Mouse (Mus musculus): ENCODE results near the gene Snrnp25.

Snrnp25 gene

DNA sequence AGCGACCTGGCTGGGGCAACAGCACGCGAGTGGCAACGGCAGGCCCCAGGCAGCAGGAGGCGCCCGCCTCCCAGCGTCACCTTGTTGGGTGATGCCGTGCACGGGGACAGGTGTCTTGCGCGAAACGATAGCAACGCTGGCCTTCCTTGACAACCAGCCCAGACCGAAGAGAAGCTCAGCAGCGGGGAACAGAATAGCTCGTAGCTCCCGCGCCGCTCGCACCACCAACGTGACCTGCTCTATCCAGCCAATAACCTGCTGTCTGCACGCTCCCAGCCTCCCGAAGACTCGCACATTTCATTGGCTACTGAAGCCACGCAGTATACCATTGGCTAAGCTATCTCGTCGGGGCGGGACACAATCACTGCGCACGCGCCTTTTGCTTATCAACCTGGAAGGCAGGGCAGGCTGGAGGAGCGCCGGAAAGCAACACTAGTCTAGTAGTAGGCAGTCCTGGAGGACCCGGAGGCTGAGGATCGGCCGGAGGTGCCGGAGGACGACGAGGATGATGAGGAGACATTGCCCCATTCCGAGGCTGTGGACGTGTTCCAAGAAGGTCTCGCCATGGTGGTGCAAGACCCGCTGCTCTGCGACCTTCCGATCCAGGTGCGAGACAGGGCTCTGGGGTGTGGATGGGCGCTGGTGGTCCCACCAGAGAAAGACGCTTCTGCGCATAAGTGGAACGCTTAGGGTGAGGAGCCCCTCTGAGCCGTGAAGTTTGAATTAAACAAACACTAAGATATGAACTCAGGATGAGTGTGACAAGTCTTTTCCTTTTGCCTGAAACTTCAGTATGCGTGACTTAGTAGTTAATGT lies at the start of gene Snrnp25:
Snrnp25 (plus strand) TSS at position 358 of the 816 bp plus-strand sequence.
- peak; percentile 99 for DNase-seq (ENCODE audit: low read depth, low spot score)

DNA sequence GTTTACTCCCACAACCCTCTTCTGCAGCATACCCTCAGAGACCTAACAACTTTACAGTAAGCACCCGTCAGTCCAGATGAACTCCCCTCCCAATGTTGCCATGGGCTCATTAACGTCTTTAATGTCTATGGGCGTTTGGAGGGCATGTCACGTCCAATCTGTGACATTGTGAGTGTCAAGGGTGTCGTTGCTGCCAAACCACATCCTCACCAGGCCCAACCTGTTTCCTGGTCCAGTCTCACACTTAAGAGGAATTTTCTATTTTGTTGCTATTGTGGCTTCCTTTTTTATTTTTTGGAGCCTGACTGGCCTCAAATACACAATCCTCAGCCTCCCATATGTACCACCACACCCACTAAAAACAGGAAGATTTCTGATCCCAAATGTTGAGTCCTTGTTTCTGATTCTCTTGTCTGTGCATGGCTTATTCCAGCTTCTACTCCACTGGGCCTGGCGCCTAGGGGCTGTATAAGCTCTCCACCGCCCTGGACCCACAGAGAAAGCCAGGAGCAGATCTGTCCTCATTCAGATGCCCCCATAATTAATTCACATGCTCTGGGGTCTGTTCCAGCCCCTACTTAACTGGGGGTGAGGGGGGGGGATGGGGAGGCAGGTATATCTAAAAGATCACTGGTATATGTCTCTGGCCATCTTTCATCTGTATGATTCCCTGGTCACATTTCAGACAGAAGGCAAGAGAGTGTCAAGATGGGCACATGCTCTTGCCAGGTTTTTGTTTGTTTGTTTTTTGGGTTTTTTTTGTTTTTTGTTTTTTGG lies 48.2 kb upstream of the Snrnp25 start:
- no peak for DNase-seq (ENCODE audit: low read depth, low spot score)

DNA sequence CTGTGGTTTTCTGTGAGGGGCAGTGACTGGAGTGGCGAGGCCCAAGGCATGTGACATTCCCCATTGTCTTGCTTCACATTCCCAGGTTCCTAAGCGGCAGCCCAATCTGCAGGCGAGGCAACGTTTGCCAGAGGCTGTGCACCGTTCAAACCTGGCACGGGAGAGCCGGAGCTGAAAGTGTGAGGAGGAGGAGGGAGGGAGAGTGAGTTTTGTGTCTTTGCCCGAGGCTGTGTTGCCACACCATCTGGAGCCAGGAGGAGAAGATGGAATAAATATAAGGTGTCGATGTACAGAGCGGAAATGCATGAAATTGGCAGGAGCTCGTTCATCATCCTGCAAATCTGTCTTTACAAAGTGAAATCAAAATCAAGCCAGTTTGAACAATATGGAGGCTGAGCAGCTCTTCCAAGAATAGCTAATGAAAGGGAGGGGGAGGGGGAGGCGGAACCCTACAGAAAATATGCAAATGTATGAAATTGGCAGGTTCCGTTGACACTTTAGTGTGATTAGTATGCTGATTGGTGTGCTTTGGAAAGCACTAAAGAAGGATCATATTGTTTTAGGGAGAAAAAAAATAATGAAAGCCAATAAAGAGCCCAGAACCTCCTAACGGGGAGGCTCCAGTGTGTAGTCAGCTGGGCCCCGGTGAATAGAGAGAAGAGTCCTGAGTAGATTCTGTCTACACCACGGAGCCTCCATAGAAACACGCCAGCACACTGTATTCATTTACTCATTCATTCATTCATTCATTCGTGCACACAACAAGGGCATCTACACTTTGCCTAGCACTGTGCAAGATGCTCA lies 47.2 kb upstream of the Snrnp25 start:
- no peak for DNase-seq (ENCODE audit: low read depth, low spot score)

DNA sequence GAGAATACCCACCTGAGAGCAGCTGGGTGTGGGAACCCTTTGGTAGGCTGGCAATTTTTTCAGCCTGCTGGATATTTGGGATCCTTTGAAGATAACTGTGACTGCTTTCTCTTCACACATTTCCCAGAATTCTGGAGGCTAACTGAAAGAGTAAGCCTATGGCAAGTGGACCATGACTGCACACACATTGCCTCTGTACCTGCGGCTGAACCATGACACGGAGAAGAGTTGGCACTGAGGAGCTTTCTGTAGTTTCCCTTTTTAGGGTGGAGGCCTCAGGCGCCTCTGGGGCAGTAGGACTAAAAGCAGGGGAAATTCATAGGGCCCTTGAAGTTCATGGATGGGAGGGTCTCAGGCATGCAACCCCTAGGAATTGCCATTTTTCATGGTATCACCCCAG lies 46.0 kb upstream of the Snrnp25 start:
- no peak for DNase-seq (ENCODE audit: low read depth, low spot score)

DNA sequence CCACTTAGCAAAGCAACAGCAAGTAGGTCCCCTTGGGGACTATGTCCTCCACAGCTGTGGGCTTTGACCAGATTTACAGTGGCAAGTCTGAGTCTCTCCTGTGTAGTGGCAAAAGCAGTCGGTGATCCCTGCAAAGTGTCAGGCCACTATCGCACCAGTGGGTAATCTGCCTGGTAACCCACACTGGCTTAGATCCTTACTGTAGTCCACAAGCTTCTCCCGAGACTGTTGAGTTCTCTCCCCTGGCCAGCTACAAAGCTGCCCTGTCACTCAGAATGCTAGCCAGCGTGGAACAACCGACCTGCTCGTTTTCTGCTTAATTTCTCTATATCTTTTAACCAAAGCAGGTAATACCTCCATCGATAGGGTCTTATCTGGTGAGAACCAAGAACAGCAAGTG lies 44.9 kb upstream of the Snrnp25 start:
- no peak for DNase-seq (ENCODE audit: low read depth, low spot score)

DNA sequence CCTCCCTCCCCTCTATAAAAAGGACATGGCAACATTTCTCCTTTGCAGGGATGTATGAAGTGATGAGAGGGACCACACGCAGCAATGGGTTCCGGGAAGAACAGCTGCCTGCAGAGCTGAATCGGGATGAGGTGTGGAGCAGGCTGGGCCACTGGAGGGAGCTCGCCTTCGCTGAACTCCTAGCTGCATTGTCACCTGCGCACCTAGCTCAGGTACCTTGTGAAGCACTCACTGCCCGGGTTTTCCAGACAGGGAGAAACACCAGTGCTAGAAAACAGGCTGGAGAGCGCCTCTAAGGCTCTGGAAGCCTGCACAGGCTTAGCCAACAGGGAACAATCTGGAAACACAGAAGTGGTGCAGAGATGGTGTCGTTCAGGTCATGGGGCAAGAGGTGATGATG lies 43.7 kb upstream of the Snrnp25 start:
- peak; percentile 39 for DNase-seq (ENCODE audit: low read depth, low spot score)

DNA sequence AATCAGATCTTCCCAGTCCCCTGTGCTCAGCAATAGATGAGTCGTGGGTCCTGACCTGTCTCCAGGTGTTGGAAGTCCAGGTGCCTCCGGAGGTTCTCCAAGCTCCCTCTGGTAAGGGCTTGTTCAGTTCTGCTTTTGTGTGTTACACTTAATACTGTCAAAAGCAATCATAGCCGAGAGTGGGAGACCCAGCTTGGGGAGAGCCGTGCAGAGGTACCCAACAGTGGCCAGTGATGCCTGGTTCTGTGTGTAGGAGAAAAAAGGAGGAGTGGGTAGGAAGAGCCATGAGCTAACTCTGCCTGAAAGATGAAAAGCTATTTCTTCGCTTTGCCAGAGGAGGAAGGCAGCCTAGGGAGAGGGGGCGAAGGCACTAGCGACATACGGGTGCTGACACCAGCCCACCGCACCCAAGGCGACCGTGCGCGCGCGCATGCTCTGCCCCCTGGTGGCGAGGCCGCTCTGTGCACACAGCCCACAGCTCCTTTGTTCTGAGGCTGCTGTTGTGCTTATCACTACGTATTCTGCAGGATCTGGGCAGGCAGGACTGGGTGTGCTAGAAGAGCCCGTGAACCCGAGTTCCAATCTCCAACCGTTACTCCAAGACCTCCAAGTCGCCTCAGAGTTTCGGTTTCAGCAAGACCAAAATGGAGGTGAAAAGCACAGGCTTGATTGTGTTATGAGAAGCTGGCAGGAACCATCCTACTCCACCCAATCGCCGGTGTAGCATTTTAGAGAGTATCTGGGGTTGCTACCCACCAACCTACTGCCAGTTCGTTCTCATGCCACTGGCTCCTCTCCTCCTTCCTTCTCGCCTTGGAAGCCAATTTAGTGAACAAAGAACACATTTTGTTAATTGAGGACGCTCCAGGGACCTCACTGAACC lies 43.1 kb upstream of the Snrnp25 start:
- DNase-seq (ENCODE audit: low read depth, low spot score) = peak; percentile 76

DNA sequence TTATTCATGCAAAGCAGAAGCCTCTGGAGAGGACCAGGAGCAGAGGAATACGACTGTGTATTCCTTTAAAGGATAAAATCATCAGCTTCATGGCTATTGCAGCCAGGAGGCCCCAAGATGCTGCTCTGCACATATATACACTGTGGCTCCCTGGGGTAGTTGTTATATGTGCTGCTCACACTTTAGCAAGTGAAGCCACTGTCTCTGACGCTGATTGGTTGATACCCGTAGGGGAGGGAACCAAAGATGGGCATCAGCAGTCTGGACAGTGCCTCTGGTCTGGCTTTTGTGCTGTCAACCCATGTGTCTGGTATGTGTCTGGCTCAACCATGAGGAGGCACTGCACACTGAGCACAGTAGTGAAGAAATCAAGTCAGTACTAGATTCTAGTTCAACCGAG lies 38.5 kb upstream of the Snrnp25 start:
- no peak for DNase-seq (ENCODE audit: low read depth, low spot score)

DNA sequence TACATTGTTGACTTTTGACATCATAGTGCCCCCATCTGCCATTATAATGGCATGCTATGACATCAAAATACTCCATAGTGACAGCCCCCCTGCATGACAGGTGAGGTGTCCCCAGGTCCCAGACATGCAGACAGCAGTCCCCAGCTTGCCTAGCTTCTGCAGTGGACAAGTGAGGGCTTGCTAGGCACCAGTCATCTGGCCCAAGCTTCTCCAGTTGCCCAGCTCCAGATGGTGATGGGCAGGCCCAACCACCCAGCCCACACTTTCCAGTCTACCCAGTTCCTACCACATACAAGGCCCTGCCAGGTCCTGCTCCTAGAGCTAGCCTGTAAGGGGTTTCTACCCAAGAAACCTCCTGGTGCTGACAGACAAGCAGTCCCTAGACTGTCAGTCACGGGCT lies 26.7 kb upstream of the Snrnp25 start:
- DNase-seq (ENCODE audit: low read depth, low spot score) = no peak

DNA sequence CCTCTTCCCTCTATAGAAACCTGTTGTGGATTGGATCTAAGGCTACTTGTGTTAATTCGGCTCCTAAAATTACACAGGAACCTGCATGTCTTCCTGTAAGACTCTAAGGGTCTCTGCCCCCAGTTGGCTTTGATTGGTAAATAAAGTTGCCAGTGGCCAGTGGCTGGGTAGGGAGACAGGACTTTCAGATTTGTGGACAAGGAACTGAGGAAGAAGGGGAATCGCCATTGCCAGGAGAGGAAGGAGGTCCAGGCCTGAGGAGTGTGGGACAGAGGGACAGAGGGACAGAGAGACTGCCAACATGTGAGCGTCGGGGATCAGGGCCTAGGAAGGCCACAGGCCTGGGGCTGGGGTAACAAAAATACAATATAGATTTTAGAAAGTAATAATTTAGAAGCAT lies 24.0 kb upstream of the Snrnp25 start:
- DNase-seq (ENCODE audit: low read depth, low spot score) = no peak

DNA sequence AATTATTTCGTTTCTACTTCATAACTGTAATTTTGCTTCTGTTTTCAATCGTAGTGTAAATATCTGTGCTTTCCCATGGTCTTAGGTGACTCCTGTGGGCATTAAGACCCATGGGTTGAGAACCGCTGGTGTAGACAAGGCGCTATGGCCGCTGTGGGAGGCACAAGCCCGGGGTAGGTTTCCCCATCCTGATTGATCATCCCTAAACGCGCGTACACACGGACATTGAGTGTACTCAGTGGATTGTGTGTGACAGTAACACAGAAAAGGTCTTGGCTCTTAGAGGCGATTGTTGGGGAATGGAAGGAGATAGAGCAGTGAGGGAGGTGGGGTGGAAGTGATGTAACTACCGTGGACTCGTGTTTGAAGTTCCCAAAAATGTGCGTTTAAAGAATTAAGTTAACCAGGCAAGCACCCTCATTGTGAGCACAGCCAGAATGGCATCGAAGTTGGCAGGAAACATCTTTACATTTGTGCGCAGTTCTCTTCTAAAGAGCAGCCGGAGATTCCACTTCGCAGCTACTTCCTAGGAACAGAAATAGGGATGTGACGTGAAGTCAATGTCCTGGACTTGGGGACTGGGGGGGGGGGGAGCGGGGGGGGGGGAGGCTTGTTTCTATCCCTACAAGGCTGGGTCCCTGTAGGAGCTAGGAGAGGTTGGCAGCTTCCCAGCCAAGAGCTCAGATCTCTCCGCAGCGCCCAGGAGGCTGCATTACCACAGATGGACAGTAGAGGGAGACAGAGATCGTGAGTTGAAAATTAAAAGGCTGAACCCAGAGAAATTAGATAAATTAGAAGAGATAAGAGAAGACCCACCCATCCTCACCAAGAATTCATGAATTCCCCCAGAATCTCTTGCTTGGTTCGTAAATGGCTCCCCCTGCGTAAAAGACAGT lies 23.0 kb upstream of the Snrnp25 start:
- peak; percentile 70 for DNase-seq (ENCODE audit: low read depth, low spot score)

DNA sequence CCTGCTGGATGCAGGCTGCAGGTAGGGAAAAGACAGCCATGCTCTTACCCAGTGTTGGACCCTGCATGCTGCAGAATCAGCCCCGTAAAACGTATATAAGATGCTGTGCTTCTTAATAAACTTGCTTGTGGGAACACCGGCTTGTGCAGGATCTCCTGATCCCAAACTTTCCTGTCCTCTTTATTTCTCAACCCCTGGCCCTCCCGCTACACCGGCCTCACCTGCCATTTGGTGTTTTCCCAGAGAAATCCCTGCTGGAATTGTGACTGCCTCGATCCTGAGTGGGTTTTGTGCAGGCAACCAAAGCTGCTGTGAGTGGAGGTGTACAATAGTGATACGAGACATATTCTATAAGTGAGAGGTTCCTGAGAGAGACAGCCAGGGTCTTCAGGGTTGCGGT lies 20.7 kb upstream of the Snrnp25 start:
- DNase-seq (ENCODE audit: low read depth, low spot score) = no peak

DNA sequence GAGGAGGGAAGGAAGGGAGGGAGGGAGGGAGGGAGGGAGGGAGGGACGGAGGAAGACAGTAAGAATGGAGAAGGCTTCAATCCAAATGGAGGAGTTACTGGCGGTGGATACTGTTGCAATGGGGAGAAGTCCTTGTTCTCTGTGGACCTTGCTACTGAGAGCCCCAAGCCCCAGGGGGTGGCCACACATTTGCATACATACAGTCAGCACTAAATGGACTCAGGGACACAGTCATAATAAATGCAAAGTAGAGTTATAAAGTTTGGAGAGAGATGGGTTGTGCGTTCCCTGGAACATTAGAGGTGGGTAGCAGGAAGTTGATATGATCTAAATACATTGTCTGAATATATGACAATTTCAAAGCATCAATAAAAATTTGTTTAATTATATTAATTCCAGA lies 19.2 kb upstream of the Snrnp25 start:
- DNase-seq (ENCODE audit: low read depth, low spot score) = no peak

DNA sequence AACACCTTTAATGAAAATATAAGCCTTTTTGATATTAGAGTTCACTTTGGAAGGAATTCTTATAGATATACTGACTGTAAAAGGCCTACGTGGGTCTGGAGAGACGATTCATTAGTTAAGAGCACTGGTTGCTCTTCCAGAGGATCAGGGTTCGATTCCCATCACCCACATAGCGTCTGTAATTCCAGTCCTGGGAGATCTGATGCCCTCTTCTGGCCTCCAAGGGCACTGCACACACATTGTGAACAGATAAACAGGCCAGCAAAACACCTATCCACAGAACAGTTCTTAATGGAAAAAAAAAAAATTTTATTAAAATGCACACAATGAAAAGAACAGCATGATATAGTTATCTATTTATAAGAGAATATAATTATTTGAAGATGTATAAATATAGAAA lies 18.0 kb upstream of the Snrnp25 start:
- DNase-seq (ENCODE audit: low read depth, low spot score) = peak; percentile 60

DNA sequence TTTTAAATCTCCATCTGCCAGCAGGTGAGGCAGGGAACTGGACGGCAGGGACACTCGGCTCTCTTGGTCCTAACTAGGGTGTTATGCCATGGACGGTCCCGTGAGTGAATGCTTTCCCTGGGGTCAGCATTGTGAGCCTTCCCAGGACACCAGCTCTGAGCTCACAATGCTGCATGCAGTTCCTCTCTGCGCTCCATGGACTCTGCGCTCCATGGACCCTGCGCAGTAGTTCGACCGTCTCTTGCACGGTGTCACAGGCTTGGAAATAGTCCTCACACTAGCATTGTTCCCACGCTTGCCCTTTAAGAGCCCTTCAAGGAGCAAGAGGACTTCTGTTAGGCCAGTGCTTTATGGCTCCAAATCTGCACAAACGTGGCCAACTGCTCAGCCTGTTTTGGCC lies 16.3 kb upstream of the Snrnp25 start:
- DNase-seq (ENCODE audit: low read depth, low spot score) = no peak

DNA sequence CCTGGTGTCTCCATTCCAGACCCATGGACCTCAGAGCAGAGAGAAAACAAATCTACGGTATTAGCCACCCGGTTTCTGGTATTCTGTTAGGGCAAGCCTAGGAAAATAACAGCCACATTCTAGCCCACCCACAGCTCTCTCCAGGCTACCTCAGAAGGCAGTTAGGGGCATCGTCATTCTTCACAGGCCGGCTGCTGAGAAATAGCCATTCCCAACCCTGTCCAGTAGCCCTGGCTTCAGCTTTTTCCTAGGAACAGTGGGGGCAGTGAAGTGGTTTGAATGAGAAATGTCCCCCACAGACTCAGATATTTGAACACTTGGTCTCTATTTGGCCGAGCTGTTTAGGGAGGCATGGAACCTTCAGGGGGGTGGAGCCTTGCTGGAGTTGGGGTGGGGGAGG lies 15.8 kb upstream of the Snrnp25 start:
- no peak for DNase-seq (ENCODE audit: low read depth, low spot score)

DNA sequence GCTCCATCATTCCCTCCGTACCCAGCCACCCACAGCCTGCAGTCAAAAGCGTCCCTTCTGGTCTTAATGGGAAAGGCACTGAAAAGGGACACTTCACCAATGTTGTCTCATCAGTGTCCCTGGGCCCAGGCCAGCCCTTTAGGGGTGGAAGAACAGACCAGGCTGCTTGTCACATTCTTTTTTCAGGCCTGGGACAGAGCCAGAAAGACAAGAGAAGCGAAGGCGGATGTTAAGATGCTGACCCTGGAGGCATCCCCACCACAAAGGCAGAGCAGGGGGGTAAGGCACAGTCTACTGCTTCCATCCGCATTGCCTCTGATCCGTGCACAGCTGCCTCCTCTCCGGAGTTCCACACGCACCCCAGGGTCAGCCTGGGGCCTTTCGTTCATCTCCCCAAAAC lies 15.1 kb upstream of the Snrnp25 start:
- DNase-seq (ENCODE audit: low read depth, low spot score) = no peak

DNA sequence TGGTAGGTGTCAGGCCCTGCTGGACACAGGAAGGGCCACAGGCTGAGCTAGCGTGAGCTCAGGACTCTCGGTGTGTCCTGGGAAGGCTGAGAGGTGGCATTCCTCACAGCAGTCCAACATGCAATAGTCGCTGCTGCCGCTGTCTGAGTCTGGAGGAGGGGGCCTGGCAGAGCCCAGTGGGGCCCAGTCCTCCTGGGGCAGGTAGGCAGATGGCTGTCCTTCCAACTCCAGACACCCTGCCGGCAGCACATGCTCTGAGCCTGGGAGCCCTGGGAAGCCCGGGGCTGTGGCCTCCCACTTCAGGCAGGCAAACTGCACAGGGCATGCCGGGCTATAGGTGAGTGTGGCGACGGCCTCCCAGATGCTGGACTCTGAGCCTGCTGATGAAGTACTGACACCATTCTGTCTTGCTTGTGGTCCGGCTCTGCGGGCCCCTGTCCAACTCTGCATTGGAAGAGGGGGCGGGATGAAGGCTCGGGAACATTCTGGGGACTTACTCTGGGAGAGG lies 14.6 kb upstream of the Snrnp25 start:
- DNase-seq (ENCODE audit: low read depth, low spot score) = no peak

DNA sequence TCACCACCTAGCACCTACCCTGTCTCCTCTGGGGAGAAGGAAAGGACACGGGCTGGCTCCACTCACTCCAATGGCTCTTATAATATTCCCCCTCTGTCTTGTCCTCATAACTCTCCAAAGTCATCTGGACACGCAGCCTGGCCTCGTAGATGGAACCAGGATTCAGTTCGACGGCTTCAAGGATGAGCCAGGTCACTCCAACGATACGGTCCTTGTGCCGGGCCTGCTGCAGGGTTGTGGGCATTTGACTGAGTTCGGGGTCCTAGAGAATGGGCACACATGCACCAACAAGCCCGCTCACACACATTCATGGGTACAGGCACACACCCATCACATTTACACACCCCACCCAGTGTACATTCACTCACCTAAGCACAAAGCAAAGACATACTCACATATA lies 12.1 kb upstream of the Snrnp25 start:
- DNase-seq (ENCODE audit: low read depth, low spot score) = no peak

DNA sequence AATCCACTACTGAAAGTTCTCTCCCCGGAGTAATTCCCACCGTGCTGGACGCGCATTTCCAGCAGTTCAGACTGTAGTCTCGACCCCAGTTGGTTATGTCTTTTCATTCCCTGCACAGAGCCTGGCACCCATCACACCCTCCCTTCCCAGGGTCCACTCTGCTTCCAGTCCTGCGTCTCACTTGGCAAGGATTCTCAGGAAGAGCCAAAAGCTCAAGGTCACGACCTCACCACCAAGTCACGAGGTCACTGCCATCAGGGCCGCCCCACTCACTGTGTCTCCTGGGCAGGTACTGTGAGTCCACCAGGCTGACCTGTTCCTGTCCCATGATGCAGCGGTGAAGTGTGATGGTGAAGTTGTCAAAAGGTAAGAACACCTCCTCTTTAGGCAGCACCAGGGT lies 11.1 kb upstream of the Snrnp25 start:
- DNase-seq (ENCODE audit: low read depth, low spot score) = no peak
